ENCODE assay signal across 16 mouse cellular contexts in genomic region chr2:49730183-49730582, GRCm38 (mm10). TPM values are rescaled to one million over a fixed set of nuclear protein-coding genes. Genes with fewer than 3 reads are reported as not detected.
A peak's percentile ranks its signal among the peaks of the same experiment; 100 is the strongest.
DNase-seq lines count a peak whose midpoint lies in the region; ATAC-seq lines count a peak whose summit lies in the region.
"Had no signal": no experiment of that assay in that cellular context is flagged by ENCODE, and none has a peak within 500 bp of the region (broad histone marks: within the 10 kb centered on the region; RNA-seq: fewer than 3 reads in every experiment).

No protein-coding gene starts in this region.

- no peaks in the 10 kb centered on the region for H3K9me3 ChIP-seq in liver, embryonic 12.5 days (replicated peaks)
- H3K9me3 ChIP-seq in midbrain, embryonic 15.5 days = no peaks in the 10 kb centered on the region
- H3K9me3 ChIP-seq: embryonic facial prominence, embryonic 15.5 days; hindbrain, embryonic 10.5 days had no signal

- peak overlapping the region; percentile 78 for H3K27ac ChIP-seq in liver, embryonic 12.5 days
- H3K27ac ChIP-seq in midbrain, embryonic 15.5 days = no peak overlapping the region
- H3K27ac ChIP-seq: embryonic facial prominence, embryonic 15.5 days; hindbrain, embryonic 10.5 days; left cerebral cortex, adult 2 months had no signal

- peak overlapping the region; percentile 65 for H3K4me2 ChIP-seq in liver, embryonic 12.5 days
- H3K4me2 ChIP-seq in midbrain, embryonic 15.5 days = no peak overlapping the region
- H3K4me2 ChIP-seq: embryonic facial prominence, embryonic 15.5 days had no signal

- peak; percentile 31 for DNase-seq in spleen, adult 12 weeks (ENCODE audit: low spot score)
- DNase-seq in spleen, adult 18-20 months = no peak
- peak; percentile 76 for DNase-seq in c-Kit-positive CD71-positive TER-119-negative erythroid progenitor cells, embryonic 14.5 days (ENCODE audit: low read depth)
- DNase-seq in thymus, postnatal 10 days (ENCODE audit: low spot score in 2 of 2) = peak; percentile 25 to 33
- no peak for DNase-seq in neural tube, embryonic 10.5 days (ENCODE audit: extremely low spot score, low spot score)
- DNase-seq in gastrocnemius, postnatal 10 days = no peak
- DNase-seq: adrenal gland, adult 2 months; cerebellum, adult 11-12 months; kidney, postnatal 25 days; lung, postnatal 14 days had no signal

- H3K9ac ChIP-seq in liver, embryonic 12.5 days = peak overlapping the region; percentile 53
- no peak overlapping the region for H3K9ac ChIP-seq in midbrain, embryonic 15.5 days
- H3K9ac ChIP-seq: embryonic facial prominence, embryonic 15.5 days had no signal

- peak overlapping the region; percentile 40 for H3K4me3 ChIP-seq in liver, embryonic 12.5 days
- no peak overlapping the region for H3K4me3 ChIP-seq in midbrain, embryonic 15.5 days
- H3K4me3 ChIP-seq: embryonic facial prominence, embryonic 15.5 days; hindbrain, embryonic 10.5 days; left cerebral cortex, adult 2 months had no signal

- H3K4me1 ChIP-seq in liver, embryonic 12.5 days = peaks cover 45% of the 10 kb centered on the region
- peaks cover 18% of the 10 kb centered on the region; the same call in 1 of the 2 replicates for H3K4me1 ChIP-seq in midbrain, embryonic 15.5 days

- peak; percentile 97 for ATAC-seq in liver, embryonic 12.5 days
- ATAC-seq in midbrain, embryonic 15.5 days (replicated peaks) = no peak

- H3K36me3 ChIP-seq in liver, embryonic 12.5 days = no peaks in the 10 kb centered on the region
- H3K36me3 ChIP-seq in midbrain, embryonic 15.5 days (replicated peaks) = peaks cover 17% of the 10 kb centered on the region; the same call in 1 of the 2 replicates
- H3K36me3 ChIP-seq: embryonic facial prominence, embryonic 15.5 days had no signal

- H3K27me3 ChIP-seq in liver, embryonic 12.5 days (replicated peaks) = no peaks in the 10 kb centered on the region
- no peaks in the 10 kb centered on the region for H3K27me3 ChIP-seq in midbrain, embryonic 15.5 days (replicated peaks)
- H3K27me3 ChIP-seq: embryonic facial prominence, embryonic 15.5 days had no signal

- WGBS in liver, embryonic 12.5 days (ENCODE audit: insufficient replicate concordance) = 8% methylated on average over 5 of the region's 5 CpGs
- WGBS in midbrain, embryonic 15.5 days = 59% methylated on average over 5 of the region's 5 CpGs

RNA-seq across cellular contexts. Expression of gene Lypd6b, which starts 57.3 kb away (rescaled TPM):
- polyA plus RNA-seq in liver, embryonic 12.5 days (2016; fragmentation: Nextera tagmentation; extraction: Ambion mirVana) = 0.12 TPM in 1 of 2 replicates, not detected in the other
- polyA plus RNA-seq in midbrain, embryonic 15.5 days (2015; fragmentation: Nextera tagmentation; extraction: Ambion mirVana) = 12.6 and 13.7 TPM in 2 replicates
- under 1 TPM in 1 of 2 experiments, not detected in 1; 0.14 TPM for total RNA-seq in gastrocnemius, postnatal 10 days (2021)
- total RNA-seq: monocyte, adult 5-6 weeks had no signal

Comparison
In these comparisons a context has a peak if more than half of its experiments do, and no peak if none do; other contexts are left out.
1. DNase-seq: peak in spleen, adult 12 weeks (single experiment), c-Kit-positive CD71-positive TER-119-negative erythroid progenitor cells, embryonic 14.5 days (single experiment) and thymus, postnatal 10 days (2 of 2); none in spleen, adult 18-20 months (0 of 2), neural tube, embryonic 10.5 days (single experiment) and gastrocnemius, postnatal 10 days (single experiment).
2. RNA of gene Lypd6b, which starts 57.3 kb away (polyA plus RNA-seq): 12.6 to 13.7 TPM in midbrain, embryonic 15.5 days; 0.12 TPM in liver, embryonic 12.5 days; every median in the first group is over 10 times any median in the second.